Mouse (Mus musculus) adrenal gland, adult 18-20 months (tissue): ENCODE measurements around the gene Gm609. TPM values are rescaled to one million over a fixed set of nuclear protein-coding genes. Genes with fewer than 3 reads are reported as not detected.

Experiments used
- DNase-seq, 2 experiments: peaks; one replicate each; pipeline ENCODE4 v3.0.0; 2021 to 2022; ENCODE audit warnings: low spot score in 2 of 2
- total RNA-seq, 2 experiments: library from RNA; stranded (reverse); gene quantifications; 1 replicate in 1 of 2; 2 replicates in 1 of 2; pipeline ENCODE4 v1.2.3; 2021

The Gm609 gene
- total RNA-seq, 2 experiments from 2014 or later: 0.10 TPM; not detected in 1

DNA sequence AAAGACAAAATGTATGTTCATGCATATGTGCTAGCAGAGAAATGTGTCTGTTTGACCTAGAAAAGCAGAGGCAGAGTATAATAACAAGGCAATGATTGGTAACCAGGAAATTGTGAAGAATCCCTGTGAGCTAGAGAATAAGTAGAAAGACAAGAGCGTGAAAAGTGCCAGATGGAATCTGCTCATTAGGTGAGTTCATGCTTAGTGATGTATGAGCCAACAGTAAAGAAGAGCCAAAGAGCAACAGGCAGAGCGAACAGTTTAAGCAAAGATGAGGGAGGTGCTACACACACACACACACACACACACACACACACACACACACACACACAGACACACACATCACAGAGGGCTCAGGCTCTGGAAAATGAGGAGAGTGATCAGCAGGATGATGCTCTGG lies 95.3 kb downstream of the Gm609 start:
- DNase-seq: no peak

DNA sequence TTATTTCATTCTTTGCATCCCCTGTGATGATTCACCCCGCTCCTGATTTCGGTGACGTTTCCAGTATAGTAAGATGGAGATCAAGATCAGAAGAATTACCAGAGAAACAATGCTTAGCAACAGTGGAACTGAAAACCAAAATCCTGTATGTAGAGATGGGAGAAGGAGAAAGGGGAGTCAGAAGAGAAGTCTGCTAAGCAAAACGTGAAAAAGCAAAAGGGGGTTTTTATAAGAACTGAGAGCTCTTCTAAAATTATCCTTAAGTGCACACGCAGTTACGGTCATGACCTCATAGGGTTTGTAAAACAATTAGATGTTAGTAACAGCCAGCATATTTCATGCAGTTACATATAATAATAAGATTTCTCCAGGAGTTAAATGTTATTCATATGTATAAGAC lies 100.5 kb downstream of the Gm609 start:
- no peak for DNase-seq

DNA sequence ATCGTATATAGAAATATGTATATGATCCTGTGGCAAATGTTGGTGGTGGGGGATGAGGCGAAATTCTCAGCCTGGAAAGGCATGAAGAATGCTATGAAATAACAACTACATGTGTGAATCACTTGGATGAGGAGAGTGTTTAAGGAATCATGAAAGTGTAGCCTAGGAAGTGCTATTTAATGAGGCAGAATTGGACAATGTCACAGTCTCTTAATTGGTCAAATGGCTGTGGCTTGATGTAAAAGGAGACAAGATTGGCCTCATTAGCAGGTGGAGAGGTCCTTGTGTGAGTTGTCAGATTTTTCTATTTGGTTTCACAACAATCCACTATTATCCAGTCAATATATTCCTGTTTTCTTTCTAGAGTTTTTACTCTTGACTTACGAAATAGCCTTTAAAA lies 101.1 kb downstream of the Gm609 start:
- no peak for DNase-seq

DNA sequence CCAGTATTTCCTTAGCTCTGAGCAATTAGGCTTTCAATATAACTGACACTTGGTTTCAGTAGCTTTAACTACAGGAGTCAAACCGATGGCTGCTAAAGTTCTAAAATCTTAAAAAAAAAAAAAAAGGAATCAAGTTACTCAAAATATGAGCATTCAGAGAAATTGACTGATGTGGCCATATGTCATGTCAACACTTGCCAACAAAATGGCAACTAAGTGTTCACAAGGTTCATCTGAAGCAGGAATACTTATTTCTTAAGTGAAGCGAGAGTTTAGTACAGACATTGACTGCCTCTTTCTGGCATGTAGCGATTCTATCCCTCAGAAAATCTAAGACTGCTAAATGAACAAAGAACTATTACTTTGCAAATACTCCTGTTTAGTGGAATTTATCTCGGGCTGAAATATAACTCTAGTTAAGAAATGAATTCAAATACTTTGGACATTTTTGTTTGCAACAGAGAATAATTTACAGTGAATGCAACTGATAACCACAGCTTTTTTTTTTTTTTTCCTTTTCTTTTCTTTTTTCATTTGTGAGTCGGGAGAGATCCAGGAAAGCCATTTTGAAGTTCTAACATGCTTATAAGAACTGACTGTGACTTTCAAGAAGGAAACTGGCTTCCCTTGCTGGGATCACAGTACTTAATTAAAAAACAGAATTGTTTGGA lies 102.3 kb downstream of the Gm609 start:
- DNase-seq: no peak

DNA sequence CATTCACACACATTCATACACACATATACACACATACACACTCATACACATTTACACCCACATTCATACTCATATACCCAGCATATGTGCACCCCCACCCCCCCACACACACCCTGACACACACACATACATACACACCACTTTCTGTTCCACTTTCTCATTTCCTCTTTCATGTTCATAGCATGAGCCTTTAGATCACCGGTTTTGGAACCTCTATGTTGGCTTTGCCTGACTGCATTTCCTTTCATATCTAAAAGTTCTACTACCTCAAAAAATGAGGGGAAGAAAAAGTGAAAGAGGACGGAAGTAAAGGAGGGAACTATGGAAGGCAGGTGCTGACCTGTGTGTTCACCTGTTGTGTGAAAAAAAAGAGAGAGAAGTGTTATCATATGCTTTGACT lies 102.9 kb downstream of the Gm609 start:
- DNase-seq: no peak

DNA sequence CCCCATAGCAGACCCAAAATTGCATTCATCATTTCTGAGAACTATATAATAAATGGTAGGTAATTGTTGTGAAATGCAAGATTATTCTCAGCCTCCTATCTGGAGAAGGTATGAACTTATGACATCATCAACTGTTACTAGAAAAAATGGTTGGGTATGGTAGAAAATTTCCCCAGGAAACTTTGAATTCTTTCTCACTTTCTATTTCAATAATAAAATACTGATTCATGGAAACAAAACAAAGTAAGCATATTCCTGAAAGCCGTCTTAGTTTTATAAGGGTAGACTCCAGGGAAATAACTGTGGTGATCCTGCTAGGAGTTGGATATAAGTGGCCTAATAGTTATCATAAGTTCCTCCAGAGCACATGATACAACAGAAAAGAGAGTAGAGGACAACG lies 103.7 kb downstream of the Gm609 start:
- DNase-seq: no peak

DNA sequence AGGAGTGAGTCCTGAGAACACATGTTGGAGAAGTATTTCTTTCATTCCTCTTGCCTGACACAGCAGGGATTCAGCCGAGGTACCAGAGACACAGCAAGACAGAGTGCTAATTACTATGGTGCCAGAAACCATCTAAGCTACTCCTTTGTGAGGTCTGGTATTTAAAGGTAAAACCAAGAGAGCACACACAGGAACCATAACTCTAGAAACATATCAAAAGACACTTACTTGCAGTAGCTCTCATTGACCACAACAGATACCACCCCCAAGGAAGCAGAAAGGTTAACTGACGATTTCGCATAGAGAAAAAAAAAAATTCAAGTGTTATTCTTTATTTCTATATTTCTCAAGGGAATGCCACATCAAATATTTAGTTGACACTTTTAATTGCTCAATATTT lies 111.0 kb downstream of the Gm609 start:
- DNase-seq: no peak

DNA sequence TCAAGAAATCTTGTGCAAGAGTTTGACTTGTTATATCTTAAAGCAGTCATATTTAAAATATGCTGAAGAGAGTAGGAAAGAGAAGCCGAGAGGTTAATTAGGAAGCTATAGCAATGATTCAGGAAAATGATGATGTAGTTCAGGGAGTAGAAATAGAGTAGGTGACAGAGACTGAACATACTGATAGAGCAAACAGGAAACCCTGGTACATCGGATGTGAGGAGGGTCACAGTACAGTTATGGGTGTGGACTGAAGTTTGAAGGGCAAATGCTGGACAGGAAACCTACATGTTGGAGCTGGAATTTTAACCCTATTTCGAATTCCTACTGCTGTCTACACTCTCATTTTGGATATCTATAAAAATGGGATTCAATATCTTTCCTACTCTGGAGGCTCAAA lies 113.8 kb downstream of the Gm609 start:
- no peak for DNase-seq

DNA sequence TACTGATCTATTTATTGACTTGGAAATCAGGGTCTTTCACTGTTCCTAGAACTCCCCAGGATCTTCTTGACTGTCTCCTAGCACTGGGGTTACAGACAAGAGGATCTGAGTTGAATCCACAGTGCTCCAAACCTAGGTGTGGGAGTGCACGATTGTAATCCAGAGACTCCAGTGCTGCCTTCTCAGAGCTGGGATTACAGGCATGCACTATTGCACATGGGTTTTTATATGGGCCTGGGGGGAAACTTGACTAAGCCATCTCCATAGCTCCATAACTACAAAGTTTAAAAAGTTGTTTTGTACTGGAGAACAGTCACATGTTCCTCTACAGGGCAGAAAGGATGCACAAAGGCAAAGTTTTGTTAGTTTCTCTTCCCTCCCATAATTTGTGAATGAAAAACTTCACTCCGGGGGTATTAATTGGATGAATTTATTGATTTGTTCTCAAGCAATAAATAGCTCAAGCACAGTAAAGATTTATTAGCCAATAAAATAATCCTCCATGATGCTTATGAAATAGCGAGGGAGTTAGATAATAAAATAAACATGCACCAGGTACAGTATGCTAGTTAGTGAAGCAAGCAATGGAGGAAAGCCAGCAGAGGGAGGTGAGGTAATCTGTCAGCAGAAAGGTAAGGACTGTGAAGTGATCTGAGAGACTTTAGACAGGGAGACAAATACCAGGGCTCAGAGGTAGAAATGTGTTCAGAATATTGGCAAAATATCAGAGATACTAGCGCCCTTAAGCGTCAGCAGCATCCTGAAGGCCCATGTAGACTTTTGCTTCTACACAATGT lies 114.4 kb downstream of the Gm609 start:
- DNase-seq: no peak

DNA sequence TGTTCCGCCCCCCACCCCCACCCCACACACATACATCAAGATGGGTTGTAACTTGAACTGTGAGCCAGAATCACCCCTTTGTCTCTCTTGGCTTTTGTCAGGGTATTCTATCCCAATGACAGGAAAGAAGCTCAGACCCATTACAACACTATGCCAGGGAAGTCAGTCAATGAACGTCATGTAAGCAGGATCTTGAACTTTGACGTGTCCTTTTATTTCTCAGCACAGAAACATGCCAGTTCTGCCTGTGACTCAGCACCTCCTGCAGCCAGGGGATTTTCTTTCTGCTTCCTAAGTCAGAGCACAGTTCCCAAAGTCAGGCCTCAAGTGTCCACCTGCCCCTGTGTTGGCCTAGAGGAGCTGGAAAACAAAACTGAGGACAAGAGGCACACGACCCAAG lies 115.4 kb downstream of the Gm609 start:
- DNase-seq: no peak

DNA sequence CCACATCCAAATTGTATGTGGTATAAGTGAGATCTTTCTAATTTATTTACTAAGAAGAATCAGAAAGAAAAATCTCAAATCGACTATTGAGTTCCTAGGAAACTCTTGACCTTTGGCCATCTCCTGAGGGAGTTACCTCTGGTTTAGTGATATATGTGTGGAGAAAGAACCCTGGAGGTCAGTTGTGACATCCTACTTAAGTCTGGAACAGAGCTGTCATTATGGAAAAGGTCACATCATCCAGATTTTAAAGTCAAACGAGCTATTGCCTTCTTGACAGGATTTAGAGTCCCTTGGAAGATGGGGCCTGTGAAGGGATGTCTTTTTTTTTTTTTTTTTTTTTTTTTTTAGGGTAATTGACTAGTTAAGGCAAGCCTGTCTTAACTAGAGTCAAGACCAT lies 116.0 kb downstream of the Gm609 start:
- no peak for DNase-seq

DNA sequence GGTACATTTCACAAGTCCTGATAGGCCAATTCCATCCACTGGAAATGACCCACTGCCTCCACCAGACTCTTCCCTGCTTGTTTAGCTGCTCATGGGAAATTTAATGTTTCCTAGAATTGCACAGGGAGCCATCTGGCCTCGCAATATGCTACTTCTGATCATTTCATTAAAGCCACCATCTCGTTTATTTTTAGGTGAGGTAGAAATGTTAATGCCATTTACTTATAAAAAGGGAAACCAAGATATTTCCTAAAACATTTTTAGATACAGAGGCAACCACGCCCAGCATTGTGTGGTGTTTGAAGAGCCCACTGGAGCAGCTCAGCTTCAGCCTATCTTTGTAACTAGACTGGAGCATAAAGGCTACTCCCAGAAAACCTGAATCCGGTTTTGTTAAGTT lies 116.5 kb downstream of the Gm609 start:
- no peak for DNase-seq

DNA sequence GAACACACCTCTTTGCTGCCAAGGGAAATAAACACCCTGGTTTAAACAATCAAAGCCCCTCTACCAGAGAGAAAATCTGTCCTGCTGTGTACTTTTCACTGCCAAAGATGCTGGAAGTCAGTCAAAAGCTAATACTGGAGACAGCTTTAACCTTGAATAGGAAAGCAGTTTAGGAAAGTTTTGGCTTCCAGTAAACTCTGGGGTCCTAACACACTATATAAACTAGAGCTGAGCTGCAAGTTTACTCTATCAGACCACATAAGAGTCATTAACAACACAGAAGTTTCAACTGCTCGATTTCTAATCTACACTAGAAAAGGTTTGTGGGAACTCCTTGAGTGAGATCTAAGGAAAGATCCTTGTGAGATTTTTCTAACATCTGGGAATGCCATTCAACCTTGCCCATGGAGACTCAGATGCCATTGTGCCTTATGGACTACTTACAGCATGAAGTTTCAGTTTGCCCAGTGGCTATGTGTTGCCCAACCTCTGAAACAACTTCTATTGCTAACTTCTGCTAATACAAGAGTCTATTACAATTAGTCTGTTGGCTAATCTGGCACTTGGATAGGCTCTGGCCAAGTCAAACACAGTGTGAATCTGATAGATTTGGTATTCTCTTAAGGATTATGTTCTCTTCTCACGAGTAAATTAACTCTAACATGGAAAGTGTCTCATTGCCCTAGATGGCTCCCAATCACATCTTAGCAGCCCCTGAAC lies 117.1 kb downstream of the Gm609 start:
- no peak for DNase-seq

DNA sequence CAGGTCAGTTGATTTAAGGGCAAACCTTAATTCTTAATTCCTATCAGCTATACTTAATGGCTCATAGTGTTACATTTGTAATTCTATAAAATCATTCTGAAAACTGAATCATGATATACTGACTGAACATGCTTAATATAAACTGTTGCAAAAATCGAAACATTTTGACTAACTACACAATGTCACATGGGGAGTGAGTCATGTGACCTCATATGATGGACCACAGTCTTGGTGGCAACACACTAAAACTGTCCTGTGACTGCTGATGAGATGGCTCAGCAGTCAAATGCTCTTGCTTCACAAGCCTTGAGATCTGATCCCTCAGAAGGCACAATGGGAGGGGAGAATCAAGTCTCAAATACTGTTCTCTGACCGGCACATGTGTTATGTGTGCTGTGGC lies 118.7 kb downstream of the Gm609 start:
- DNase-seq: no peak

DNA sequence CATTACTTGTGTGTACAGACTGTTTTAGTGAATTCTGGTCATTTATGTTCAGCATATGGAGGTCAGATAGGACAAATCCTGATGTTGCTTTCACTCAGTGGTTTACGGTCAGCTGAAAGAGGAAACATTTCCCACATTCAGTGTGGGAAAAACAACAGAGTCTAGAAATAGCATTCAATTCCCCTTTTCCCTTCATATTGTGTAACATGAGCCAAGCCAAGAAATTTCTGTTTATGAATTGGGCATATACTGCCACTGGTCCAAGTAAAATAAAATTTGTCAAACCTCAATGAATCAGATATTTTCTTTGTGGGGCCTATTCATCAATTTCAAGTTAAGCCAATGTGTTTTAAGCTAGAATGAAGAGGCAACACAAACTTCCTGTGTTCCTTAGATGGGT lies 121.7 kb downstream of the Gm609 start:
- no peak for DNase-seq

DNA sequence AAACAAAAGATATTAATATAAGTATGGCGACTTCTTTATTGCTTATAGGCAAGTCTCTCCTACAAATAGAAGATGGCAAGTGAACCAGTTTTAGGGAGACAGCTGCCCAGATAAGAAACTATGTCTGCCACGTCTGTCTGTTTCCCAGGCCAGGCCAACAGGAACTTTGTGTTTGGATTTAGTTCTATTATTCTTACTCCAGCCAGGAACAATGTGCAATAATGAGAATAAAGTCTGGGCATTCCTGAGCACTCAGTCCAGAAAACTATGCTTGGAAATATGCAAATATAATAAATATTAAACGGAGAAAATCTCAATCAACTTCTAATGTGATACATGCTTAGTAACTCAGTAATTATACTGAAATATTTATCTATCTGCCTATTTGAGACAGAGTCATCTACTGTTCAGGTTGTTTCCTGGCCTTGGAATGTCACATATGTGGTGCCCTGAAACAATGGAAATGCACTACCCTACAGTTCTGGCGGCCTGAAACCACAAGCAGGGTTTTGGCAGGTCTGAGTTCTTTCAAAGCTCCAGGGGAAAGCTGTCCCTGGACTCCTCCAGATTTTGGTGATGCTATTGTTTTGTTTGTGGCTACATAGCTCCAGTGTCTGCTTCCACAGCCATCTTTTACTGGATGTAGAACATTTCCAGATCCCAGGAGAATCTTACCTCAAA lies 123.3 kb downstream of the Gm609 start:
- DNase-seq: no peak

DNA sequence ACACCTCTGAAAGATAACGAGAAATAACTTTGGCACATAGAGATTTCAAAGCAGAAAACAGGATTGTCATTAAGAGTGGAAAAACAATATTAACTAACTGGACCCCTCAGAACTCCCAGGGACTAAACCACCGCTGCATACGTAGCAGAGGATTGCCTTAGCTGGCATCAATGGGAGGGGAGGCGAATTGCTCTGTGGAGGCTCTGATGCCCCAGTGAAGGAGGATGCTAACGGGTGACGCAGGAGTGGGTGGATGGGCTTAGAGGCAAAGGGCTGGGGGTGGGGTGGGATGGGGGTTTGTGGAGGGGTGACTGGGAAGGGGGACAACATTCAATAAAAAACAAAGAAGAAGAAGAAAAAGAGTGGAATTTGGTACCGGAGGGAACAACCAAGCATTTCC lies 126.7 kb downstream of the Gm609 start:
- no peak for DNase-seq

DNA sequence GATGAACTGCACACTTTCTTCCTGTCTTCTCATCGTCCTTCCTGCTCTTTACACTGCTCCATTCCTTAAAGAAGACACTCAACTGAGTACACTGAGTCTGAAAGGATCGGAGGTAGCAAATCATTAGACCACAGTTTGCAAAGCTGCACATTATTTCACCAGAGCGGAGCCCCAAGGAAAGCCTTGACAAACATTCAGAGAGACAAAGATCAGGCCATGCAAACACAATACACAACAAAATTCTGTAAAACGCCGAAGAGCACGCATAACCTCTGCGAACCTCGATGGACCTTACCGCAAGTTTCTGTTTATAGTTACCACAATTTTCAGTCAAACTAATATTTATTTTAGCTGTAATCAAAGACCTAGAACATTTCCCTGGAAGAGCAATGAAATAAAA lies 127.4 kb downstream of the Gm609 start:
- no peak for DNase-seq

DNA sequence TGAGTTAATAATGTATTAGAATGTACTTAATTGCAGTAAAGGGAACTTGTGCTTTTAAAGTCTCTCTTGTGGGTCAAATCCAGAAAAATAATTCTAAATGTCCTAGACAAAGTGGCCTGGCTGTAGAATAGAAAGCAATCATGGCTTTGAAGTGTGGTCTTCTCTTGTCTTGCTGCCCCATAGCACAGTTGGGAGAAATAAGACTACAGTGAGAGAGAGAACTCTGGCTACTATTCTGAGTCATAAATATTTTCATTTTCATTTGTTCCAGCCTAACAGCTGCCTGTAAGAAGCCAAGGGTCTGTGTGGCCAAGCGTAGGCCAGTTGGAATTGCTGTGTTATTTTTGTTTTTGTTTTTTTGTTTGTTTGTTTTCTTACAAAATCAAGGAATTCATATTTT lies 128.1 kb downstream of the Gm609 start:
- DNase-seq: no peak

DNA sequence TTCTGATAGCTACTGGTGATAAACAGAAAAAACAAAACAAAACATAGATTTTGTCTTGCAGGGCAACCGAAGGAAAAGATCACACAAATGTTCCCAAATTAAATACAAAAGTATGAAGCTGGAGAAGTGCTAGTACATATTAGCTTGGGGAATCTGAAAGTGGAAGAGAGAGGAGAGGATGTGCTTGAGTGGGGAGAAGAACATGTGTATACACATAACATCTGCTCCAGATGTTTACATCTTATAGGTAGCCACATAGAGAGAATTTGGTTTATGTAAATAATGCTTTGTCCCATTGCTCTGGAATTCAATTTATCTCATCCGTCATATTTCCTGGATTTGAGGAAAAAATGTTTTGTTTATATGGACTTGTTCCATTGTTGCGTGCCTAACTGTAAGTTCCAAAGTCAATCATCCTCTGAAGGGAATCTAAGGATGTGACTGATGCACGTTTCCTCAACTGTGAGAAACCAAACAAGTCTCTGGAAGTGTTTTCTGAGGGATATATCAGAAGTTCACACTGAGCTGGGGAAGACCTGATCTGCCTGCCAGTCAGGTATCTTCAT lies 129.2 kb downstream of the Gm609 start:
- DNase-seq: no peak
